Mouse (Mus musculus) CH12.LX (cell line): ENCODE measurements around the gene Plekhm3. TPM values are rescaled to one million over a fixed set of nuclear protein-coding genes. Genes with fewer than 3 reads are reported as not detected.

ENCODE experiments used
- DNase-seq: peaks from one replicate; pipeline ENCODE4 v3.0.0-alpha.2; 2013; ENCODE audit errors: extremely low read depth
- H3K27ac ChIP-seq: 2 replicates; pipeline ENCODE4 v1.5.1; 2012; ENCODE audit warnings: low read depth, mild to moderate bottlenecking, control low read depth, moderate library complexity; ENCODE audit not compliant: insufficient read depth
- H3K27me3 ChIP-seq: replicated peaks from 2 replicates; pipeline ENCODE3; 2012; ENCODE audit warnings: inconsistent platforms
- H3K36me3 ChIP-seq, 2 experiments: replicated peaks in 1 of 2; 2 replicates each; pipeline versions ENCODE3 to v1.6.1; 2012; ENCODE audit warnings: inconsistent platforms in 1 of 2, low read length in 1 of 2, mild to moderate bottlenecking in 1 of 2, mixed read lengths in 1 of 2, moderate library complexity in 1 of 2; ENCODE audit not compliant: control insufficient read depth in 1 of 2, insufficient read depth in 1 of 2
- H3K4me1 ChIP-seq, 2 experiments: 2 replicates each; pipeline ENCODE4 v1.6.1; 2012; ENCODE audit warnings: inconsistent platforms in 1 of 2, moderate library complexity in 1 of 2; ENCODE audit not compliant: insufficient read depth in 2 of 2, control insufficient read depth in 1 of 2
- H3K4me2 ChIP-seq: 2 replicates; pipeline ENCODE4 v1.6.1; 2012; ENCODE audit warnings: low read depth, mild to moderate bottlenecking, control low read depth; ENCODE audit not compliant: poor library complexity, insufficient read depth, severe bottlenecking
- H3K4me3 ChIP-seq, 3 experiments: fragments of 150-350 bp in 1 of 3; sonication (generic) in 1 of 3; replicated peaks in 1 of 3; 2 replicates each; pipeline versions ENCODE3 to v1.5.1; 2011 to 2012; ENCODE audit warnings: low read depth in 2 of 3, low read length in 2 of 3, mild to moderate bottlenecking in 2 of 3, moderate library complexity in 2 of 3, control low read depth in 1 of 3, improper control_type of control experiment in 1 of 3, inconsistent platforms in 1 of 3, mixed read lengths in 1 of 3; ENCODE audit not compliant: poor library complexity in 1 of 3
- H3K79me2 ChIP-seq: replicated peaks from 2 replicates; pipeline ENCODE4 v1.6.1; 2012; ENCODE audit warnings: mild to moderate bottlenecking, moderate library complexity; ENCODE audit not compliant: control insufficient read depth, poor library complexity, insufficient read depth, severe bottlenecking; ENCODE audit errors: extremely low read depth
- H3K9ac ChIP-seq: 2 replicates; pipeline ENCODE4 v1.6.1; 2012; ENCODE audit warnings: low read depth, mild to moderate bottlenecking, control low read depth, moderate library complexity; ENCODE audit not compliant: insufficient read depth
- H3K9me3 ChIP-seq: replicated peaks from 2 replicates; pipeline ENCODE3; 2012; ENCODE audit warnings: low read length, inconsistent platforms, mixed read lengths
- BHLHE40 ChIP-seq: IDR thresholded peaks from 2 replicates; pipeline ENCODE4 v1.6.1; 2011; ENCODE audit warnings: mild to moderate bottlenecking, low read depth, low read length, improper control_type of control experiment
- CHD1 ChIP-seq: IDR thresholded peaks from 2 replicates; pipeline ENCODE4 v1.6.1; 2012; ENCODE audit warnings: low read depth, low read length, improper control_type of control experiment, inconsistent platforms
- CTCF ChIP-seq, 2 experiments: IDR thresholded peaks in 1 of 2; conservative IDR thresholded peaks in 1 of 2; 2 replicates each; pipeline ENCODE4 v1.5.1; 2011 to 2012; ENCODE audit warnings: low read depth in 2 of 2, low read length in 2 of 2, improper control_type of control experiment in 1 of 2, inconsistent platforms in 1 of 2, mild to moderate bottlenecking in 1 of 2, moderate library complexity in 1 of 2
- E2F4 ChIP-seq: IDR thresholded peaks from 2 replicates; pipeline ENCODE4 v1.6.1; 2011; ENCODE audit warnings: low read depth, low read length, improper control_type of control experiment; ENCODE audit not compliant: insufficient replicate concordance
- ELF1 ChIP-seq: IDR thresholded peaks from 2 replicates; pipeline ENCODE4 v1.6.1; 2014; ENCODE audit warnings: low read depth, mild to moderate bottlenecking, inconsistent platforms, low read length, improper control_type of control experiment
- EP300 ChIP-seq: IDR thresholded peaks from 2 replicates; pipeline ENCODE4 v1.6.1; 2011; ENCODE audit warnings: low read length, improper control_type of control experiment
- ETS1 ChIP-seq: conservative IDR thresholded peaks from 2 replicates; pipeline ENCODE4 v1.6.1; 2012; ENCODE audit warnings: low read depth, mild to moderate bottlenecking, inconsistent platforms, low read length, improper control_type of control experiment, moderate library complexity
- GABPA ChIP-seq: IDR thresholded peaks from 2 replicates; pipeline ENCODE4 v1.6.1; 2012; ENCODE audit warnings: low read depth, low read length, improper control_type of control experiment, inconsistent platforms; ENCODE audit not compliant: insufficient replicate concordance
- HCFC1 ChIP-seq: IDR thresholded peaks from 2 replicates; pipeline ENCODE4 v1.6.1; 2012; ENCODE audit warnings: low read depth, mild to moderate bottlenecking, inconsistent platforms, low read length, improper control_type of control experiment
- IRF4 ChIP-seq: IDR thresholded peaks from 2 replicates; pipeline ENCODE4 v1.6.1; 2014; ENCODE audit warnings: low read depth, mild to moderate bottlenecking, inconsistent platforms, low read length, improper control_type of control experiment
- JUN ChIP-seq: IDR thresholded peaks from 2 replicates; pipeline ENCODE4 v1.6.1; 2011; ENCODE audit warnings: low read depth, mild to moderate bottlenecking, low read length, improper control_type of control experiment, moderate library complexity; ENCODE audit not compliant: insufficient read depth
- JUND ChIP-seq: conservative IDR thresholded peaks from 2 replicates; pipeline ENCODE4 v1.6.1; 2011; ENCODE audit warnings: low read depth, low read length, improper control_type of control experiment
- KAT2A ChIP-seq: IDR thresholded peaks from 2 replicates; pipeline ENCODE4 v1.6.1; 2012; ENCODE audit warnings: low read length, improper control_type of control experiment, inconsistent platforms; ENCODE audit not compliant: insufficient replicate concordance
- MAFK ChIP-seq: IDR thresholded peaks from 2 replicates; pipeline ENCODE4 v1.6.1; 2011; ENCODE audit warnings: low read length, improper control_type of control experiment; ENCODE audit not compliant: insufficient replicate concordance
- MAX ChIP-seq: IDR thresholded peaks from 2 replicates; pipeline ENCODE4 v1.6.1; 2011; ENCODE audit warnings: low read length, improper control_type of control experiment
- MYC ChIP-seq: IDR thresholded peaks from 2 replicates; pipeline ENCODE4 v1.6.1; 2011; ENCODE audit warnings: low read depth, mild to moderate bottlenecking, improper control_type of control experiment, low read length
- NELFE ChIP-seq: IDR thresholded peaks from 2 replicates; pipeline ENCODE4 v1.6.1; 2011; ENCODE audit warnings: low read depth, low read length, improper control_type of control experiment
- POLR2AphosphoS2 ChIP-seq: IDR thresholded peaks from 2 replicates; pipeline ENCODE4 v1.6.1; 2011; ENCODE audit warnings: low read depth, low read length, improper control_type of control experiment
- RAD21 ChIP-seq: IDR thresholded peaks from 2 replicates; pipeline ENCODE4 v1.6.1; 2011; ENCODE audit warnings: low read depth, mild to moderate bottlenecking, low read length, improper control_type of control experiment, moderate library complexity
- SMC3 ChIP-seq: IDR thresholded peaks from 2 replicates; pipeline ENCODE4 v1.6.1; 2011; ENCODE audit warnings: low read depth, low read length, improper control_type of control experiment
- TBP ChIP-seq: conservative IDR thresholded peaks from 2 replicates; pipeline ENCODE4 v1.6.1; 2011; ENCODE audit warnings: low read depth, low read length, improper control_type of control experiment
- TCF12 ChIP-seq: IDR thresholded peaks from 2 replicates; pipeline ENCODE4 v1.6.1; 2014; ENCODE audit warnings: low read depth, mild to moderate bottlenecking, inconsistent platforms, low read length, improper control_type of control experiment
- UBTF ChIP-seq: IDR thresholded peaks from 2 replicates; pipeline ENCODE4 v1.6.1; 2012; ENCODE audit warnings: low read depth, mild to moderate bottlenecking, inconsistent platforms, low read length, improper control_type of control experiment, moderate library complexity
- USF2 ChIP-seq: conservative IDR thresholded peaks from 2 replicates; pipeline ENCODE4 v1.6.1; 2011; ENCODE audit warnings: low read depth, low read length, improper control_type of control experiment
- ZKSCAN1 ChIP-seq: IDR thresholded peaks from 2 replicates; pipeline ENCODE4 v1.6.1; 2012; ENCODE audit warnings: low read depth, inconsistent platforms, low read length, improper control_type of control experiment, borderline replicate concordance
- dilution Hi-C: fragments of 300-500 bp; cut with MboI; formaldehyde crosslinking; loops from 2 replicates; pipeline ENCODE4 v1.14.3; 2020; ENCODE audit warnings: low sequenced_read_pairs; ENCODE audit not compliant: extremely low pct_unique_long_range_greater_than_20kb, extremely low pct_ligation_motif_present
- in situ Hi-C: fragments of 300-500 bp; cut with MboI; formaldehyde crosslinking; loops from 3 replicates; pipeline ENCODE4 v1.14.3; 2019; ENCODE audit warnings: low sequenced_read_pairs, low pct_ligation_motif_present, low pct_unique_long_range_greater_than_20kb, mixed read lengths
- polyA plus RNA-seq: library from polyadenylated mRNA; unstranded; fragments of >175 nt; gene quantifications from 2 replicates; pipeline ENCODE4 v1.2.1, GENCODE M21; 2012; ENCODE audit warnings: low read depth; ENCODE audit not compliant: insufficient read length
- total RNA-seq, 2 experiments: library from RNA; depleted of rRNA; stranded (reverse); fragments of 300-350 nt in 1 of 2; fragments of >200 nt in 1 of 2; gene quantifications; 2 replicates each; pipeline ENCODE4 v1.2.3; 2012 to 2014

Plekhm3 gene
- total and polyA plus RNA-seq, 3 experiments: 9.9 to 14.1 (median 13.0) TPM

GRCm38 (mm10) chr1:64753668-64754067, 203.0 kb downstream of the Plekhm3 start:
- no peaks in the 10 kb centered on the region for H3K9me3 ChIP-seq
- no peak for TF ChIP-seq CTCF (conservative IDR thresholded peaks at IDR 0.05 in 1 of 2, IDR thresholded peaks at IDR 0.05 in 1 of 2; ENCODE audit: low read depth in 2 of 2, low read length in 2 of 2)
- no peak for TF ChIP-seq SMC3
- no peak for TF ChIP-seq HCFC1
- no peak for TF ChIP-seq JUND
- no peak for TF ChIP-seq POLR2AphosphoS2
- TF ChIP-seq UBTF: no peak
- TF ChIP-seq MYC: no peak
- no peak for TF ChIP-seq E2F4
- TF ChIP-seq TCF12: no peak
- TF ChIP-seq RAD21: no peak
- no peak for TF ChIP-seq GABPA
- TF ChIP-seq JUN: no peak
- no peak for TF ChIP-seq ETS1
- no peak for TF ChIP-seq MAFK
- TF ChIP-seq ELF1: no peak
- no peak for TF ChIP-seq NELFE
- no peak for TF ChIP-seq CHD1
- TF ChIP-seq, all 38 proteins: peak for 0
- in situ Hi-C loops (no loop called here), dilution Hi-C loops (no loop called here)
- no peaks in the 10 kb centered on the region for H3K79me2 ChIP-seq
- H3K36me3 ChIP-seq: no peaks in the 10 kb centered on the region
- peaks cover 2% of the 10 kb centered on the region for H3K27me3 ChIP-seq
- H3K4me3 ChIP-seq: no peak overlapping the region
- H3K4me1 ChIP-seq: no peaks in the 10 kb centered on the region
- no peak overlapping the region for H3K9ac ChIP-seq
- DNase-seq: no peak
- no peak overlapping the region for H3K4me2 ChIP-seq
- no peak overlapping the region for H3K27ac ChIP-seq

- no peaks in the 10 kb centered on the region for H3K36me3 ChIP-seq
- H3K4me2 ChIP-seq: no peak overlapping the region
- no peak overlapping the region for H3K27ac ChIP-seq
- no peak overlapping the region for H3K9ac ChIP-seq
- no peak overlapping the region for H3K4me3 ChIP-seq
- in situ Hi-C loops: no loop called here
- no peak for DNase-seq
- H3K9me3 ChIP-seq: no peaks in the 10 kb centered on the region
- H3K4me1 ChIP-seq: no peaks in the 10 kb centered on the region
- no peaks in the 10 kb centered on the region for H3K79me2 ChIP-seq
- TF ChIP-seq POLR2AphosphoS2 (no peak), MAFK (no peak), EP300 (no peak), MAX (no peak), KAT2A (no peak), IRF4 (no peak), ELF1 (no peak), ZKSCAN1 (no peak), NELFE (no peak), MYC (no peak), TBP (no peak), JUND (no peak), BHLHE40 (no peak), CHD1 (no peak), USF2 (no peak), UBTF (no peak), E2F4 (no peak)
- peaks cover 2% of the 10 kb centered on the region for H3K27me3 ChIP-seq
- dilution Hi-C loops: no loop called here
These were observed 203.5 kb downstream of the Plekhm3 start for GRCm38 (mm10) chr1:64753109-64753508.
